Mouse (Mus musculus) intestine, embryonic 14.5 days (tissue): ENCODE results near the gene Gm28305. TPM values are rescaled to one million over a fixed set of nuclear protein-coding genes. Genes with fewer than 3 reads are reported as not detected.

Source experiments
- ATAC-seq: fragments of 200-750 bp; cut with Nextera tagmentation; replicated peaks from 2 replicates; pipeline ENCODE4 v1.8.0; 2017; ENCODE audit warnings: low read depth, moderate number of reproducible peaks, moderate TSS enrichment, moderate library complexity; ENCODE audit not compliant: low FRiP score, low TSS enrichment
- DNase-seq: peaks from one replicate; pipeline ENCODE4 v3.0.0-alpha.2; 2018; ENCODE audit warnings: low spot score
- H3K27ac ChIP-seq: fragments of 300-500 bp; sonication (generic); 2 replicates; pipeline ENCODE4 v1.5.1; 2014; ENCODE audit warnings: low read depth, mild to moderate bottlenecking, control low read depth
- H3K27me3 ChIP-seq: fragments of 300-500 bp; sonication (generic); replicated peaks from 2 replicates; pipeline ENCODE4 v1.6.1; 2014; ENCODE audit warnings: low read length, control low read depth; ENCODE audit not compliant: control insufficient read depth, insufficient read depth
- H3K36me3 ChIP-seq: fragments of 300-500 bp; sonication (generic); 2 replicates; pipeline ENCODE4 v1.6.1; 2014; ENCODE audit warnings: low read length, control low read depth; ENCODE audit not compliant: control insufficient read depth, insufficient read depth
- H3K4me1 ChIP-seq: fragments of 300-500 bp; sonication (generic); replicated peaks from 2 replicates; pipeline ENCODE4 v1.6.1; 2014; ENCODE audit warnings: low read length, control low read depth, mixed read lengths; ENCODE audit not compliant: control insufficient read depth, insufficient read depth
- H3K4me2 ChIP-seq: fragments of 300-500 bp; sonication (generic); 2 replicates; pipeline ENCODE4 v1.6.1; 2014; ENCODE audit warnings: low read length
- H3K4me3 ChIP-seq: fragments of 300-500 bp; sonication (generic); 2 replicates; pipeline ENCODE4 v1.5.1; 2014; ENCODE audit warnings: low read depth, low read length, control low read depth, mixed read lengths
- H3K9ac ChIP-seq: fragments of 300-500 bp; sonication (generic); 2 replicates; pipeline ENCODE4 v1.6.1; 2014; ENCODE audit warnings: mild to moderate bottlenecking, low read length
- H3K9me3 ChIP-seq: fragments of 300-500 bp; sonication (generic); 2 replicates; pipeline ENCODE4 v1.6.1; 2016; ENCODE audit warnings: low read length, control low read depth; ENCODE audit not compliant: control insufficient read depth
- WGBS: fragments of 180-500 bp; shearing (Covaris S2); extraction: QIAGEN DNeasy Blood & Tissue Kit; methylation state at CpG from one replicate; pipeline ENCODE4 v1.1.7; 2014; 5-methylcytosine and 5-hydroxymethylcytosine counted together
- polyA plus RNA-seq: library from polyadenylated mRNA; unstranded; fragments of >200 nt; fragmentation: Nextera tagmentation; extraction: Ambion mirVana; gene quantifications from 2 replicates; pipeline ENCODE4 v1.2.1, GENCODE M21; 2014

Gene Gm28305
- polyA plus RNA-seq, 1 experiment from 2014 or later: not detected

GRCm38 (mm10) chr9:104080038-104080437 lies 39.6 kb downstream of the Gm28305 start:
- H3K9me3 ChIP-seq: no peaks in the 10 kb centered on the region
- H3K27ac ChIP-seq: no peak overlapping the region
- no peaks in the 10 kb centered on the region for H3K4me1 ChIP-seq
- H3K4me3 ChIP-seq: no peak overlapping the region
- ATAC-seq: no peak
- H3K27me3 ChIP-seq: no peaks in the 10 kb centered on the region
- no peak overlapping the region for H3K4me2 ChIP-seq
- no peak for DNase-seq
- whole genome bisulfite sequencing: 73% methylated on average over 3 of the region's 3 CpGs
- no peaks in the 10 kb centered on the region for H3K36me3 ChIP-seq
- no peak overlapping the region for H3K9ac ChIP-seq

- DNase-seq (no peak), ATAC-seq (no peak)
- Histone ChIP-seq H3K4me1 (no peaks in the 10 kb centered on the region), H3K9me3 (no peaks in the 10 kb centered on the region), H3K36me3 (no peaks in the 10 kb centered on the region), H3K4me2 (no peak overlapping the region), H3K4me3 (no peak overlapping the region), H3K27me3 (no peaks in the 10 kb centered on the region), H3K27ac (no peak overlapping the region), H3K9ac (no peak overlapping the region)
- 59% methylated on average over 4 of the region's 4 CpGs for WGBS
Observed at GRCm38 (mm10) chr9:104085730-104086429, 45.4 kb downstream of the Gm28305 start.

DNA sequence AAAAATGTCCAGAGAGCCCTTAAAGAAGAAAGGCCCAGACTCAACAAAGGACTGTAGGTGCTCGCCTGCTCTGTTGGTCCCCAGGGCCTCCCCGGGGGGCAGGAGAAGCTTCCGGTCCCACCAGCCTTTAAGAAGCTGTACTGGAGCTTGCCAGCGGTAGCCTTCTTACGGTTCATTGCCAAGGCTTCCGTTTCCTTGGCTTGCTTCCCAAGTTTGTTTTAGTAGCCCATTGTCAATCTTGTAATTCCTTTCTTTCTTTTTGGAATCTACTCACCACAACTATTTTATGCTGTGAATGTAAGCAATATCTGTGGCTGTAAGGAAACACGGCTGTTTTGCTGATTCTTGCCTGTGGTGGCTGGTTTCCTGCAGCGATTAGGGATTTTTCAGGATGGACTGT lies 48.1 kb downstream of the Gm28305 start:
- 84% methylated on average over 8 of the region's 8 CpGs for WGBS

DNA sequence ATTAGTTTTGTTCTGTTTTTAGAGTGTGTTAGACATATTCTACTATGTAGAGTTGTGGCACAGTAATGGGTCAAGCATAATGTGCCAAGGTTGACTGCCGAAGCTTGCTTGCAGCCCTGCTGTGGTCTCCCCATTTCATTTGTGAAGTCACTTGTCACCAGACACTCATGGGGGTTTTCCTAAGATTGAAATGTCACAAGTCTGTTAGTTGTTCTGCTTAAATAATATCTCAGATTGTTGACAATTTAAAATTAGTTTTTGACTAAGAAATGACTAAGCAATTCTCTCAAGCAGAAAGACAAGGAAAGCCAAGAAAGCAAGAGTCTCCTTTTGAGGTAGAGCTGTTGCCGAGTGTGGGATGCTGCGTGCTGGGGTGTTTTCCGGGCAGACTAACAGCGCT lies 52.5 kb downstream of the Gm28305 start:
- WGBS: 96% methylated on average over 5 of the region's 5 CpGs
- H3K9me3 ChIP-seq: no peaks in the 10 kb centered on the region
- H3K4me2 ChIP-seq: no peak overlapping the region
- DNase-seq (no peak), ATAC-seq (no peak)
- H3K9ac ChIP-seq: no peak overlapping the region
- no peaks in the 10 kb centered on the region for H3K36me3 ChIP-seq
- H3K27me3 ChIP-seq: no peaks in the 10 kb centered on the region
- H3K4me1 ChIP-seq: no peaks in the 10 kb centered on the region
- no peak overlapping the region for H3K27ac ChIP-seq
- no peak overlapping the region for H3K4me3 ChIP-seq

More for the DNA sequence above, 48.1 kb downstream of the Gm28305 start:
- no peaks in the 10 kb centered on the region for H3K27me3 ChIP-seq
- no peak overlapping the region for H3K4me3 ChIP-seq
- H3K9ac ChIP-seq: no peak overlapping the region
- no peak for DNase-seq
- no peak overlapping the region for H3K27ac ChIP-seq
- no peak overlapping the region for H3K4me2 ChIP-seq
- no peaks in the 10 kb centered on the region for H3K36me3 ChIP-seq
- no peak for ATAC-seq
- H3K4me1 ChIP-seq: no peaks in the 10 kb centered on the region
- no peaks in the 10 kb centered on the region for H3K9me3 ChIP-seq

DNA sequence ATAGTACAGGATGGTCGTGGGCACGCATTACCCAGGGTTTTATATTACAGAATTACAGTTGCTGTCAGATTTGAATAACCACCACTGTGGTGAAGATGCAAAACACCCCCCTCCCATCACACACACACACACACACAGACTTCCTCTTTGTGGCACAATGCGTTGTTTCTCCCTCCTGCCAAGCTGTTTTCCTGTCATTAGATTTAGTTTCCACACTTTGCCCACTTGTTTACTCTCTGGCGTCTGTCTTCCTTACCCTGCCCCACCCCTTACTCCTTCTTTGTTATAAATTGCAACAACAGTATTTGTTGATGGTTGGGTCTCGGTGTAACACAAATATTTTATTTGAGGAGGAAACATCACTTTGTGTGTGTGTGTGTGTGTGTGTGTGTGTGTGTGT lies 57.8 kb downstream of the Gm28305 start:
- Histone ChIP-seq H3K9me3 (no peaks in the 10 kb centered on the region), H3K4me1 (no peaks in the 10 kb centered on the region), H3K9ac (no peak overlapping the region), H3K27ac (no peak overlapping the region), H3K4me3 (no peak overlapping the region), H3K36me3 (no peaks in the 10 kb centered on the region), H3K27me3 (no peaks in the 10 kb centered on the region), H3K4me2 (no peak overlapping the region)
- ATAC-seq (no peak), DNase-seq (no peak)
- WGBS: 49% methylated on average over 5 of the region's 5 CpGs

GRCm38 (mm10) chr9:104099060-104099459 lies 58.6 kb downstream of the Gm28305 start:
- Histone ChIP-seq H3K27me3 (no peaks in the 10 kb centered on the region), H3K27ac (no peak overlapping the region), H3K4me1 (no peaks in the 10 kb centered on the region), H3K4me2 (no peak overlapping the region), H3K4me3 (no peak overlapping the region), H3K9ac (no peak overlapping the region), H3K36me3 (no peaks in the 10 kb centered on the region), H3K9me3 (no peaks in the 10 kb centered on the region)
- DNase-seq: no peak
- 85% methylated on average over 11 of the region's 11 CpGs for WGBS
- ATAC-seq: no peak

GRCm38 (mm10) chr9:104100822-104101221 lies 60.4 kb downstream of the Gm28305 start:
- H3K4me2 ChIP-seq: no peak overlapping the region
- ATAC-seq (no peak), DNase-seq (no peak)
- H3K9me3 ChIP-seq: no peaks in the 10 kb centered on the region
- H3K4me1 ChIP-seq: no peaks in the 10 kb centered on the region
- no peak overlapping the region for H3K9ac ChIP-seq
- H3K27ac ChIP-seq: no peak overlapping the region
- no peaks in the 10 kb centered on the region for H3K27me3 ChIP-seq
- H3K4me3 ChIP-seq: no peak overlapping the region
- WGBS: 73% methylated on average over 7 of the region's 7 CpGs
- no peaks in the 10 kb centered on the region for H3K36me3 ChIP-seq

DNA sequence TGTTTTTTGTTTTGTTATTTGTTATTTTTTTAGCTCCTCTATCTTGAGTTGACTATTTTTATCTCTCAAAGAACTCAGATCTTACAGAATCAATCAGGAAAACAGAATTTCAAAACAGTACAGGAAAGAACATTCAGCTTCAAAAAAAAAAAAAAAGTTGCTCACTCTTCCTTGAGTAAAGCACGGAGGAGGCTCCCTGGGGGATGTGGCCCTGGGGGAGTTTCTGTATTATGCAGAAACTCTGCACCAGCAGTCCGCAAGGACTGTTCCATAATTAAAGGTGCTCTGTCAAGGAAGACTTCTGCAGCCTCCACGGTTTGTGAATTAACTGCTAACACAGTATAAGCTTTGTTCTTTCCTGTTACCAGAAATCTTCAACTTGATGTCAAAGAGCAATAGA lies 61.0 kb downstream of the Gm28305 start:
- Histone ChIP-seq H3K9me3 (no peaks in the 10 kb centered on the region), H3K4me1 (no peaks in the 10 kb centered on the region), H3K27me3 (no peaks in the 10 kb centered on the region), H3K4me2 (no peak overlapping the region), H3K9ac (no peak overlapping the region), H3K4me3 (no peak overlapping the region), H3K36me3 (no peaks in the 10 kb centered on the region), H3K27ac (no peak overlapping the region)
- no peak for ATAC-seq
- no peak for DNase-seq
- 35% methylated on average over 3 of the region's 3 CpGs for WGBS

DNA sequence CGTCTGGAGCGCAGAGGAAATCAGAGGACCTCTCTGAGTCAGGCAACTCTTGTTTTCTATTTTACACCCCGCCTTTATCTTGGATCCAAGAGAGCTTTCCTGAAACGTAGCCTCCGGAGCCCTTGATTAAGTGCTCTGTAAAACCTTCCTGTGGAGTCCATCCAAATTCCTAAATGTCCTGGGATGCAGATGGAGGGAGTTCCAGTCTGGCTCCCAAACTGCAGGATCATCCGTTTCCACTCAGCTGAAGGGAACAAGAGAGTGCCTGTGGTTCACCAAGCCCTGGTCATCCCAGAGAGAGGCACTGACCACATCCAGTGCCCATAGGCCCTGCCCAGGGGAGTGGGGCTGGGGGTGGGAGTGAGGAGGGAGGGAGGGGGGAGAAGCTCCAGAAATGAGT lies 61.8 kb downstream of the Gm28305 start:
- no peaks in the 10 kb centered on the region for H3K36me3 ChIP-seq
- DNase-seq (no peak), ATAC-seq (no peak)
- no peaks in the 10 kb centered on the region for H3K4me1 ChIP-seq
- H3K9ac ChIP-seq: no peak overlapping the region
- H3K9me3 ChIP-seq: no peaks in the 10 kb centered on the region
- H3K4me3 ChIP-seq: no peak overlapping the region
- H3K27ac ChIP-seq: no peak overlapping the region
- H3K27me3 ChIP-seq: no peaks in the 10 kb centered on the region
- H3K4me2 ChIP-seq: no peak overlapping the region
- WGBS: 37% methylated on average over 6 of the region's 6 CpGs
